ENCODE assay signal across 8 mouse cellular contexts in genomic region chr11:119090076-119090960, GRCm38 (mm10). TPM values are rescaled to one million over a fixed set of nuclear protein-coding genes. Genes with fewer than 3 reads are reported as not detected.
DNase-seq lines count a peak whose midpoint lies in the region; ATAC-seq and TF ChIP-seq lines count a peak whose summit lies in the region.

No protein-coding gene starts in this region.

- H3K27me3 ChIP-seq in forebrain, embryonic 10.5 days (ENCODE audit: poor library complexity, severe bottlenecking), result peaks cover 97% of the 10 kb centered on the region
- H3K27me3 ChIP-seq in liver, embryonic 16.5 days (ENCODE audit: control insufficient read depth, insufficient read depth, low read depth, low read length), result peaks cover 68% of the 10 kb centered on the region
- H3K27me3 ChIP-seq in stomach, embryonic 14.5 days (ENCODE audit: control insufficient read depth, insufficient read depth, low read length), result peaks cover 14% of the 10 kb centered on the region; the same call in 1 of the 2 replicates

- no peak overlapping the region for H3K27ac ChIP-seq in left cerebral cortex, adult 2 months
- H3K27ac ChIP-seq in forebrain, embryonic 10.5 days, result peak overlapping the region; percentile 82
- peak overlapping the region; percentile 64; the same call in 1 of the 2 replicates for H3K27ac ChIP-seq in liver, embryonic 16.5 days (ENCODE audit: low read length)
- peak overlapping the region; percentile 7; the same call in 1 of the 2 replicates for H3K27ac ChIP-seq in stomach, embryonic 14.5 days (ENCODE audit: low read length)

- DNase-seq in left cerebral cortex, adult 2 months (ENCODE audit: extremely low spot score in 1 of 2, low spot score in 2 of 2), result no peak
- DNase-seq in left cerebral cortex, adult 18-20 months (ENCODE audit: low spot score in 2 of 2), result no peak
- peak; percentile 63 for DNase-seq in adrenal gland, adult 2 months
- DNase-seq in forebrain, embryonic 10.5 days (ENCODE audit: extremely low spot score, low spot score), result no peak
- DNase-seq in induced T-regulatory cell, adult 2 months (ENCODE audit: low read depth), result peak; percentile 52

- peak overlapping the region; percentile 40; the same call in 1 of the 2 replicates for H3K9ac ChIP-seq in liver, embryonic 16.5 days (ENCODE audit: low read depth, low read length)
- peak overlapping the region; percentile 41 for H3K9ac ChIP-seq in stomach, embryonic 14.5 days (replicated peaks; ENCODE audit: low read depth, low read length)

- no peaks in the 10 kb centered on the region for H3K36me3 ChIP-seq in forebrain, embryonic 10.5 days (replicated peaks)
- no peaks in the 10 kb centered on the region for H3K36me3 ChIP-seq in liver, embryonic 16.5 days (ENCODE audit: control insufficient read depth, insufficient read depth)
- H3K36me3 ChIP-seq in stomach, embryonic 14.5 days (ENCODE audit: control insufficient read depth, insufficient read depth, low read length), result no peaks in the 10 kb centered on the region

- no peak for TF ChIP-seq CTCF in left cerebral cortex, adult 2 months (IDR thresholded peaks at IDR 0.05)

- peak overlapping the region; percentile 49 for H3K4me3 ChIP-seq in left cerebral cortex, adult 2 months
- peak overlapping the region; percentile 64 for H3K4me3 ChIP-seq in forebrain, embryonic 10.5 days
- peak overlapping the region; percentile 56 for H3K4me3 ChIP-seq in liver, embryonic 16.5 days (ENCODE audit: low read depth, low read length)
- peak overlapping the region; percentile 51 for H3K4me3 ChIP-seq in stomach, embryonic 14.5 days (ENCODE audit: low read depth, low read length)

- H3K9me3 ChIP-seq in forebrain, embryonic 10.5 days, result no peaks in the 10 kb centered on the region
- no peaks in the 10 kb centered on the region for H3K9me3 ChIP-seq in liver, embryonic 16.5 days (replicated peaks; ENCODE audit: control insufficient read depth, low read length)
- H3K9me3 ChIP-seq in stomach, embryonic 14.5 days (ENCODE audit: control insufficient read depth, low read depth, low read length), result no peaks in the 10 kb centered on the region

- under 1% methylated on average over 73 of the region's 75 CpGs for WGBS in forebrain, embryonic 10.5 days
- under 1% methylated on average over 75 of the region's 75 CpGs for WGBS in liver, embryonic 16.5 days (ENCODE audit: insufficient replicate concordance)
- under 1% methylated on average over 75 of the region's 75 CpGs for WGBS in stomach, embryonic 14.5 days

- peak overlapping the region; percentile 68 for H3K4me2 ChIP-seq in liver, embryonic 16.5 days (ENCODE audit: low read depth, low read length)
- H3K4me2 ChIP-seq in stomach, embryonic 14.5 days (replicated peaks; ENCODE audit: low read depth, low read length), result peak overlapping the region; percentile 97

- ATAC-seq in liver, embryonic 16.5 days (ENCODE audit: low read depth), result no peak
- ATAC-seq in stomach, embryonic 14.5 days (ENCODE audit: insufficient number of reproducible peaks, insufficient read depth, low FRiP score, low read depth), result no peak; the same call in 1 of the 2 replicates
- ATAC-seq in frontal cortex, adult (ENCODE audit: low TSS enrichment), result no peak

- intact Hi-C loops in left cerebral cortex, adult 2 months (cut with DNase I), result no loop called here

- peaks cover 61% of the 10 kb centered on the region for H3K4me1 ChIP-seq in forebrain, embryonic 10.5 days
- peaks cover 23% of the 10 kb centered on the region for H3K4me1 ChIP-seq in liver, embryonic 16.5 days (ENCODE audit: control insufficient read depth, low read depth, low read length)
- peaks cover 26% of the 10 kb centered on the region for H3K4me1 ChIP-seq in stomach, embryonic 14.5 days (ENCODE audit: control insufficient read depth, insufficient read depth, low read length)

RNA-seq across cellular contexts. Expression of gene Cbx4, which starts 4.3 kb away (rescaled TPM):
- 10 to 100 TPM; 51.4 to 54.3 TPM for total RNA-seq in left cerebral cortex, adult 2 months (2021)
- total RNA-seq in left cerebral cortex, adult 18-20 months (2021), result 10 to 100 TPM; 46.0 to 49.9 TPM
- total RNA-seq in adrenal gland, adult 2 months (2021), result 100 to 1,000 TPM; 144 to 197 TPM
- polyA plus RNA-seq in adrenal gland, adult 2 months (2012; rRNA removed), result 89.0 and 127 TPM in 2 replicates
- 3.3 and 4.6 TPM in 2 replicates for polyA plus RNA-seq in forebrain, embryonic 10.5 days (2016; fragmentation: Nextera tagmentation; extraction: Ambion mirVana)
- 2.5 and 2.9 TPM in 2 replicates for polyA plus RNA-seq in liver, embryonic 16.5 days (2015; fragmentation: Nextera tagmentation; extraction: Ambion mirVana)
- polyA plus RNA-seq in stomach, embryonic 14.5 days (2014; fragmentation: Nextera tagmentation; extraction: Ambion mirVana), result 7.0 and 8.2 TPM in 2 replicates

RNA-seq across cellular contexts. Expression of gene Cbx8, which starts 49.5 kb away (rescaled TPM):
- 10 to 100 TPM; 11.1 to 11.2 TPM for total RNA-seq in left cerebral cortex, adult 2 months (2021)
- 10 to 100 TPM in 1 of 2 experiments, 1 to 10 TPM in 1; 8.3 to 13.3 TPM for total RNA-seq in left cerebral cortex, adult 18-20 months (2021)
- 10 to 100 TPM; 16.3 to 22.9 TPM for total RNA-seq in adrenal gland, adult 2 months (2021)
- 11.3 and 12.2 TPM in 2 replicates for polyA plus RNA-seq in adrenal gland, adult 2 months (2012; rRNA removed)
- polyA plus RNA-seq in forebrain, embryonic 10.5 days (2016; fragmentation: Nextera tagmentation; extraction: Ambion mirVana), result 9.5 and 11.3 TPM in 2 replicates
- polyA plus RNA-seq in liver, embryonic 16.5 days (2015; fragmentation: Nextera tagmentation; extraction: Ambion mirVana), result 3.0 and 3.1 TPM in 2 replicates
- polyA plus RNA-seq in stomach, embryonic 14.5 days (2014; fragmentation: Nextera tagmentation; extraction: Ambion mirVana), result 6.2 and 8.5 TPM in 2 replicates

Comparison
In these comparisons a context has a peak if more than half of its experiments do, and no peak if none do; other contexts are left out.
1. DNase-seq: peak in adrenal gland, adult 2 months (single experiment) and induced T-regulatory cell, adult 2 months (single experiment); none in left cerebral cortex, adult 2 months (0 of 2), left cerebral cortex, adult 18-20 months (0 of 2) and forebrain, embryonic 10.5 days (single experiment).
2. Peak in every context shown above with its lines, with median percentiles within 50 percentile points of each other: H3K4me3 ChIP-seq.